Mouse (Mus musculus) G1E (cell line): ENCODE measurements around the gene Ptpn3.

Experiments used
- CTCF ChIP-seq: IDR thresholded peaks from 2 replicates; pipeline ENCODE4 v1.5.1; 2012; ENCODE audit warnings: low read depth, low read length, inconsistent platforms, mixed read lengths
- POLR2AphosphoS5 ChIP-seq: IDR thresholded peaks from 2 replicates; pipeline ENCODE4 v1.6.1; 2012; ENCODE audit warnings: low read depth, low read length, inconsistent platforms; ENCODE audit not compliant: insufficient replicate concordance
- TAL1 ChIP-seq: conservative IDR thresholded peaks from 2 replicates; pipeline ENCODE4 v1.6.1; 2012; ENCODE audit warnings: low read depth, low read length, inconsistent platforms, mixed read lengths

DNA sequence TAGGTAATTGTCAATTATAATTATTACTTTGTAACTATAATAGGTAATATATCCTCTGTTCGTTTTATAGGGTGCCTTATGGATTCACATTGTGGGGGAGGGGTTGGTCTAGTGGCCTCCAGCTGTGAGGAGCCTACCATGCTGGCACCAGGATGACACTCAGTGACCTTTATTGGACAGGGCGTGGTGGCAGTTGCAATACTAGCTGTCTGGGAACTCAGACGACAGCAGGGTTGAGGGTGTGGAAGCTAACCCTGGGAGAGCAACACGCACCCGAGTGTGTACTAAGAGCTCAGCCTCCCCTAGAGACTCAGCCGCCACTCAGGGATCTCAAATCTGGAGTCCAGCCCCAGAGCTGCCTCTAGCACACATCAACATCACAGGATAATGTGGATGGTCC is 62.5 kb downstream of the Ptpn3 start:
- TF ChIP-seq CTCF (no peak), POLR2AphosphoS5 (no peak), TAL1 (no peak)
